Mouse (Mus musculus) midbrain, embryonic 16.5 days (tissue): ENCODE data around the gene Pced1b. TPM values are rescaled to one million over a fixed set of nuclear protein-coding genes. Genes with fewer than 3 reads are reported as not detected.

Experiments
- ATAC-seq: fragments of 200-750 bp; cut with Nextera tagmentation; 2 replicates; pipeline ENCODE4 v1.8.0; 2017; ENCODE audit warnings: moderate TSS enrichment
- H3K27ac ChIP-seq: fragments of 300-500 bp; sonication (generic); 2 replicates; pipeline ENCODE4 v1.5.1; 2014; ENCODE audit warnings: mild to moderate bottlenecking, low read length, mixed read lengths
- H3K27me3 ChIP-seq: fragments of 300-500 bp; sonication (generic); 2 replicates; pipeline ENCODE4 v1.6.1; 2014; ENCODE audit warnings: low read depth, low read length, mixed read lengths; ENCODE audit not compliant: control insufficient read depth, insufficient read depth
- H3K36me3 ChIP-seq: fragments of 300-500 bp; sonication (generic); 2 replicates; pipeline ENCODE4 v1.6.1; 2014; ENCODE audit warnings: mild to moderate bottlenecking, low read length, moderate library complexity, mixed read lengths; ENCODE audit not compliant: control insufficient read depth, insufficient read depth
- H3K4me1 ChIP-seq: fragments of 300-500 bp; sonication (generic); 2 replicates; pipeline ENCODE4 v1.6.1; 2014; ENCODE audit warnings: mild to moderate bottlenecking, low read length, mixed read lengths; ENCODE audit not compliant: control insufficient read depth, insufficient read depth
- H3K4me2 ChIP-seq: fragments of 300-500 bp; sonication (generic); 2 replicates; pipeline ENCODE4 v1.6.1; 2014; ENCODE audit warnings: mild to moderate bottlenecking, low read length, mixed read lengths
- H3K4me3 ChIP-seq: fragments of 300-500 bp; sonication (generic); 2 replicates; pipeline ENCODE4 v1.5.1; 2014; ENCODE audit warnings: low read depth, mild to moderate bottlenecking, low read length, moderate library complexity, mixed read lengths
- H3K9ac ChIP-seq: fragments of 300-500 bp; sonication (generic); 2 replicates; pipeline ENCODE4 v1.6.1; 2014; ENCODE audit warnings: low read depth, low read length, mixed read lengths
- H3K9me3 ChIP-seq: fragments of 300-500 bp; sonication (generic); replicated peaks from 2 replicates; pipeline ENCODE4 v1.6.1; 2014; ENCODE audit warnings: mild to moderate bottlenecking, low read length, mixed read lengths; ENCODE audit not compliant: control insufficient read depth, poor library complexity, severe bottlenecking
- WGBS: fragments of 180-500 bp; shearing (Covaris S2); extraction: QIAGEN DNeasy Blood & Tissue Kit; methylation state at CpG from one replicate; pipeline ENCODE4 v1.1.7; 2014; 5-methylcytosine and 5-hydroxymethylcytosine counted together
- polyA plus RNA-seq: library from polyadenylated mRNA; unstranded; fragments of >200 nt; fragmentation: Nextera tagmentation; extraction: Ambion mirVana; gene quantifications from 2 replicates; pipeline ENCODE4 v1.2.1, GENCODE M21; 2015

Gene Pced1b
- polyA plus RNA-seq, 1 experiment from 2014 or later = 7.5 TPM

- Histone ChIP-seq H3K27me3 (no peaks in the 10 kb centered on the region), H3K9me3 (no peaks in the 10 kb centered on the region), H3K4me3 (no peak overlapping the region), H3K27ac (no peak overlapping the region), H3K36me3 (no peaks in the 10 kb centered on the region), H3K4me1 (peaks cover 11% of the 10 kb centered on the region), H3K9ac (no peak overlapping the region), H3K4me2 (no peak overlapping the region)
- WGBS = 94% methylated on average over 8 of the region's 8 CpGs
- ATAC-seq = no peak
Observed at GRCm38 (mm10) chr15:97311937-97312336, 65.0 kb downstream of the Pced1b start.

GRCm38 (mm10) chr15:97314720-97315421 lies 68.0 kb downstream of the Pced1b start:
- peak; percentile 25; the same call in 1 of the 2 replicates for ATAC-seq
- WGBS = 24% methylated on average over 14 of the region's 14 CpGs
- Histone ChIP-seq H3K9me3 (peaks cover 2% of the 10 kb centered on the region; the same call in 1 of the 2 replicates), H3K9ac (0 out of 2 replicates have a peak overlapping the region, but pooled peaks have one; percentile 4), H3K36me3 (no peaks in the 10 kb centered on the region), H3K27me3 (no peaks in the 10 kb centered on the region), H3K27ac (peak overlapping the region; percentile 53), H3K4me2 (peak overlapping the region; percentile 7), H3K4me3 (no peak overlapping the region), H3K4me1 (peaks cover 13% of the 10 kb centered on the region)

- Histone ChIP-seq H3K9me3 (peaks cover 2% of the 10 kb centered on the region; the same call in 1 of the 2 replicates), H3K4me1 (peaks cover 13% of the 10 kb centered on the region), H3K27ac (peak overlapping the region; percentile 53), H3K27me3 (no peaks in the 10 kb centered on the region), H3K36me3 (no peaks in the 10 kb centered on the region), H3K9ac (no peak overlapping the region), H3K4me3 (no peak overlapping the region), H3K4me2 (peak overlapping the region; percentile 7; the same call in 1 of the 2 replicates)
- ATAC-seq = 0 out of 2 replicates have a peak, but pooled peaks have one; percentile 28
- 32% methylated on average over 9 of the region's 9 CpGs for WGBS
Observed at GRCm38 (mm10) chr15:97315422-97315757, 68.5 kb downstream of the Pced1b start.

GRCm38 (mm10) chr15:97318365-97319001 lies 71.6 kb downstream of the Pced1b start:
- WGBS = 61% methylated on average over 21 of the region's 21 CpGs
- 0 out of 2 replicates have a peak overlapping the region, but pooled peaks have one; percentile 18 for H3K9ac ChIP-seq
- peaks cover 13% of the 10 kb centered on the region for H3K4me1 ChIP-seq
- peaks cover 2% of the 10 kb centered on the region; the same call in 1 of the 2 replicates for H3K9me3 ChIP-seq
- H3K4me3 ChIP-seq = no peak overlapping the region
- H3K36me3 ChIP-seq = no peaks in the 10 kb centered on the region
- H3K4me2 ChIP-seq = peak overlapping the region; percentile 26; the same call in 1 of the 2 replicates
- peak overlapping the region; percentile 70 for H3K27ac ChIP-seq
- no peaks in the 10 kb centered on the region for H3K27me3 ChIP-seq
- ATAC-seq = 0 out of 2 replicates have a peak, but pooled peaks have one; percentile 58

- no peaks in the 10 kb centered on the region for H3K36me3 ChIP-seq
- no peak overlapping the region for H3K9ac ChIP-seq
- peaks cover 9% of the 10 kb centered on the region for H3K4me1 ChIP-seq
- WGBS = 51% methylated on average over 5 of the region's 5 CpGs
- H3K9me3 ChIP-seq = peaks cover under 1% of the 10 kb centered on the region; the same call in 1 of the 2 replicates
- no peak for ATAC-seq
- no peak overlapping the region for H3K4me3 ChIP-seq
- H3K4me2 ChIP-seq = no peak overlapping the region
- no peaks in the 10 kb centered on the region for H3K27me3 ChIP-seq
- H3K27ac ChIP-seq = peak overlapping the region; percentile 38
Observed at GRCm38 (mm10) chr15:97322821-97323220, 75.9 kb downstream of the Pced1b start.

GRCm38 (mm10) chr15:97323466-97323865 lies 76.6 kb downstream of the Pced1b start:
- Histone ChIP-seq H3K36me3 (no peaks in the 10 kb centered on the region), H3K9ac (no peak overlapping the region), H3K27ac (no peak overlapping the region; the same call in 1 of the 2 replicates), H3K4me1 (peaks cover 9% of the 10 kb centered on the region), H3K27me3 (no peaks in the 10 kb centered on the region), H3K4me2 (no peak overlapping the region), H3K4me3 (no peak overlapping the region), H3K9me3 (no peaks in the 10 kb centered on the region)
- WGBS = 78% methylated on average over 24 of the region's 24 CpGs
- ATAC-seq = no peak

GRCm38 (mm10) chr15:97324311-97324710 lies 77.4 kb downstream of the Pced1b start:
- no peaks in the 10 kb centered on the region for H3K9me3 ChIP-seq
- WGBS = 49% methylated on average over 9 of the region's 9 CpGs
- H3K4me1 ChIP-seq = peaks cover 7% of the 10 kb centered on the region
- no peak overlapping the region for H3K9ac ChIP-seq
- no peaks in the 10 kb centered on the region for H3K36me3 ChIP-seq
- H3K27ac ChIP-seq = no peak overlapping the region
- H3K4me2 ChIP-seq = no peak overlapping the region
- H3K27me3 ChIP-seq = no peaks in the 10 kb centered on the region
- no peak overlapping the region for H3K4me3 ChIP-seq
- ATAC-seq = no peak; the same call in 1 of the 2 replicates

GRCm38 (mm10) chr15:97327500-97328081 lies 80.7 kb downstream of the Pced1b start:
- peaks cover 7% of the 10 kb centered on the region for H3K4me1 ChIP-seq
- ATAC-seq = no peak
- H3K9me3 ChIP-seq = no peaks in the 10 kb centered on the region
- H3K27me3 ChIP-seq = no peaks in the 10 kb centered on the region
- H3K4me3 ChIP-seq = no peak overlapping the region
- H3K4me2 ChIP-seq = no peak overlapping the region
- H3K9ac ChIP-seq = no peak overlapping the region
- 68% methylated on average over 18 of the region's 18 CpGs for WGBS
- H3K36me3 ChIP-seq = no peaks in the 10 kb centered on the region
- H3K27ac ChIP-seq = no peak overlapping the region

- Histone ChIP-seq H3K4me1 (no peaks in the 10 kb centered on the region), H3K9me3 (no peaks in the 10 kb centered on the region), H3K27ac (no peak overlapping the region), H3K9ac (no peak overlapping the region), H3K36me3 (no peaks in the 10 kb centered on the region), H3K27me3 (no peaks in the 10 kb centered on the region), H3K4me2 (no peak overlapping the region), H3K4me3 (no peak overlapping the region)
- 81% methylated on average over 9 of the region's 9 CpGs for WGBS
- no peak for ATAC-seq
Observed at GRCm38 (mm10) chr15:97332582-97332981, 85.7 kb downstream of the Pced1b start.
